Mouse (Mus musculus): ENCODE results near the gene Eps15.

DNA sequence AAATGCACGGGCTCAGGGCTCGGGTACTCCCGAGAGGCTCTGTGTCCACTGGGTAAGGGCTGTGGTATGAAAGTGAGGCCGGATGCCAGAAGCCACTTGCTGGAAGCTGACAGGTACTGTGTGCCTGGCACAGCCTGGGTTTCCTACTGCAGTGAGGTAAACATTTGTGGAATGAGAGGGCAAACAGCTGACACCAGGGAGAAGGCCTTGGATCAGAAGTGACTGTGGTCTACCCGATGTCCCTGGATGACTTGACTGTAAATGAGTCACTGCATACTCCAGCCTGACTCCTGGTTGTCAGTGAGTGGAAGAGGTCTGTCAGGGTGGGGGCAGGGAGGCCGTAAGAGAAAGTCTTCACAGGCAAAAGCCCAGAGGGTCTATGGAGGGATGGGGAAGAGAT lies 153.6 kb downstream of the Eps15 start:
- no peak for TF ChIP-seq EP300 (IDR thresholded peaks at IDR 0.05; ENCODE audit: low read depth)
- TF ChIP-seq CTCF (IDR thresholded peaks at IDR 0.05; ENCODE audit: low read depth): no peak
